17 mouse cellular contexts compared by ENCODE assay signal in the genomic region with DNA sequence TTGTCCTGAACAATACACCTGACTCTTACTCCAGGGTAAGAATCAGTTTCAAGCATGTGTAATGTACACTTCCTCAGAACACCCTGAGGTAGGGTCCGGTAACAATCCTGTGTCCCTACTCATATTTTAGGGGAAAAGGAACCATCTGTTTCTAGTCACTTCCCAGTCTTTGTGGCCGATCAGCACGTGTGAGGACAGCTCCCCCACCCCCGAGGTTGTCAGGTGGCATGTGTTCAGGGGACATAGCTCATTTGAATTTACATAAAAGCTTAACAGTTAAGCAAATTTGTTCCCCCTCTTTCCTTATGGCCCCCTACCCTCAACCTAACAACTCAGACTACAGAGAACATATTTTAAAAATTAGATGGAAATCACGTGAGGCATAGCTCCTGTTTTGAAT. TPM values are rescaled to one million over a fixed set of nuclear protein-coding genes. Genes with fewer than 3 reads are reported as not detected.
DNase-seq lines count a peak whose midpoint lies in the region; ATAC-seq and TF ChIP-seq lines count a peak whose summit lies in the region.
"Had no signal": no experiment of that assay in that cellular context is flagged by ENCODE, and none has a peak within 500 bp of the region (broad histone marks: within the 10 kb centered on the region; RNA-seq: fewer than 3 reads in every experiment).

No protein-coding gene starts in this region.

- TF ChIP-seq EP300 in liver, postnatal 0 days (IDR thresholded peaks at IDR 0.05; ENCODE audit: low read depth): no peak

- no peaks in the 10 kb centered on the region for H3K27me3 ChIP-seq in erythroblast, embryonic 14.5 days (ENCODE audit: control insufficient read depth)
- no peaks in the 10 kb centered on the region for H3K27me3 ChIP-seq in neural tube, embryonic 12.5 days (replicated peaks)
- H3K27me3 ChIP-seq in neural tube, embryonic 15.5 days (replicated peaks): no peaks in the 10 kb centered on the region
- H3K27me3 ChIP-seq in limb, embryonic 11.5 days (ENCODE audit: control insufficient read depth, insufficient read depth, low read length): no peaks in the 10 kb centered on the region
- H3K27me3 ChIP-seq in liver, postnatal 0 days (ENCODE audit: insufficient read depth, low read length): no peaks in the 10 kb centered on the region

- peak; percentile 29 for DNase-seq in limb, embryonic 11.5 days (ENCODE audit: low spot score)
- peak; percentile 41 for DNase-seq in liver, postnatal 0 days
- DNase-seq in urinary bladder, postnatal 36 days (ENCODE audit: low spot score in 2 of 2): no peak
- no peak for DNase-seq in cerebellum, postnatal 14 days
- DNase-seq: adrenal gland, postnatal 10 days; cerebellum, adult 9-10 months; embryo, embryonic 11 days; gastrocnemius, postnatal 36 days; kidney, adult 18-20 months; kidney, postnatal 14 days; thymus, postnatal 14 days had no signal

- no peak overlapping the region for H3K27ac ChIP-seq in neural tube, embryonic 12.5 days
- no peak overlapping the region for H3K27ac ChIP-seq in neural tube, embryonic 15.5 days (replicated peaks)
- no peak overlapping the region for H3K27ac ChIP-seq in limb, embryonic 11.5 days (replicated peaks; ENCODE audit: low read depth, low read length)
- H3K27ac ChIP-seq in liver, postnatal 0 days (ENCODE audit: low read depth): peak overlapping the region; percentile 97
- H3K27ac ChIP-seq: hindbrain, embryonic 14.5 days; midbrain, embryonic 15.5 days had no signal

- peaks cover 82% of the 10 kb centered on the region for H3K4me1 ChIP-seq in erythroblast, embryonic 14.5 days (ENCODE audit: control insufficient read depth)
- H3K4me1 ChIP-seq in neural tube, embryonic 12.5 days: peaks cover 22% of the 10 kb centered on the region
- peaks cover 37% of the 10 kb centered on the region for H3K4me1 ChIP-seq in neural tube, embryonic 15.5 days
- peaks cover 29% of the 10 kb centered on the region for H3K4me1 ChIP-seq in limb, embryonic 11.5 days (ENCODE audit: control insufficient read depth, insufficient read depth, low read length)
- H3K4me1 ChIP-seq in liver, postnatal 0 days (ENCODE audit: insufficient read depth): peaks cover 50% of the 10 kb centered on the region

- no peaks in the 10 kb centered on the region for H3K9me3 ChIP-seq in erythroblast, embryonic 14.5 days (ENCODE audit: control insufficient read depth, low read length)
- no peaks in the 10 kb centered on the region for H3K9me3 ChIP-seq in neural tube, embryonic 12.5 days
- no peaks in the 10 kb centered on the region for H3K9me3 ChIP-seq in neural tube, embryonic 15.5 days (replicated peaks)
- no peaks in the 10 kb centered on the region for H3K9me3 ChIP-seq in limb, embryonic 11.5 days (ENCODE audit: control insufficient read depth, low read length)
- H3K9me3 ChIP-seq in liver, postnatal 0 days (ENCODE audit: low read length): no peaks in the 10 kb centered on the region
- H3K9me3 ChIP-seq: midbrain, embryonic 15.5 days had no signal

- peak overlapping the region; percentile 85 for H3K4me3 ChIP-seq in erythroblast, embryonic 14.5 days (replicated peaks)
- no peak overlapping the region for H3K4me3 ChIP-seq in neural tube, embryonic 12.5 days
- no peak overlapping the region for H3K4me3 ChIP-seq in neural tube, embryonic 15.5 days (replicated peaks)
- no peak overlapping the region for H3K4me3 ChIP-seq in limb, embryonic 11.5 days (ENCODE audit: low read depth, low read length)
- peak overlapping the region; percentile 89 for H3K4me3 ChIP-seq in liver, postnatal 0 days (ENCODE audit: low read depth, low read length)
- H3K4me3 ChIP-seq: midbrain, embryonic 15.5 days had no signal

- H3K9ac ChIP-seq in neural tube, embryonic 12.5 days: no peak overlapping the region
- no peak overlapping the region for H3K9ac ChIP-seq in neural tube, embryonic 15.5 days (replicated peaks)
- no peak overlapping the region for H3K9ac ChIP-seq in limb, embryonic 11.5 days (ENCODE audit: low read length)
- peak overlapping the region; percentile 84 for H3K9ac ChIP-seq in liver, postnatal 0 days (replicated peaks)
- H3K9ac ChIP-seq: hindbrain, embryonic 14.5 days; midbrain, embryonic 15.5 days had no signal

- no peak for ATAC-seq in erythroblast, adult 5-6 weeks (replicated peaks; ENCODE audit: low FRiP score, poor library complexity, severe bottlenecking)
- no peak for ATAC-seq in neural tube, embryonic 12.5 days (ENCODE audit: low FRiP score, low read depth)
- ATAC-seq in neural tube, embryonic 15.5 days (ENCODE audit: low FRiP score): no peak
- ATAC-seq in limb, embryonic 11.5 days (ENCODE audit: insufficient number of reproducible peaks, low FRiP score, low TSS enrichment, low read depth): no peak
- no peak for ATAC-seq in liver, postnatal 0 days
- ATAC-seq: midbrain, embryonic 15.5 days had no signal

- peaks cover 82% of the 10 kb centered on the region for H3K36me3 ChIP-seq in erythroblast, embryonic 14.5 days (ENCODE audit: control insufficient read depth)
- no peaks in the 10 kb centered on the region for H3K36me3 ChIP-seq in neural tube, embryonic 12.5 days
- H3K36me3 ChIP-seq in neural tube, embryonic 15.5 days: no peaks in the 10 kb centered on the region
- H3K36me3 ChIP-seq in limb, embryonic 11.5 days (ENCODE audit: control insufficient read depth, insufficient read depth, low read length): no peaks in the 10 kb centered on the region
- peaks cover 36% of the 10 kb centered on the region for H3K36me3 ChIP-seq in liver, postnatal 0 days (replicated peaks; ENCODE audit: insufficient read depth, low read length)
- H3K36me3 ChIP-seq: midbrain, embryonic 15.5 days had no signal

- 0 out of 2 replicates have a peak overlapping the region, but pooled peaks have one; percentile 13 for H3K4me2 ChIP-seq in neural tube, embryonic 12.5 days (replicated peaks)
- no peak overlapping the region for H3K4me2 ChIP-seq in neural tube, embryonic 15.5 days
- no peak overlapping the region for H3K4me2 ChIP-seq in limb, embryonic 11.5 days (ENCODE audit: low read depth, severe bottlenecking)
- H3K4me2 ChIP-seq in liver, postnatal 0 days (ENCODE audit: low read depth, low read length): peak overlapping the region; percentile 74
- H3K4me2 ChIP-seq: midbrain, embryonic 15.5 days had no signal

- WGBS in neural tube, embryonic 12.5 days: 36% methylated on average over 5 of the region's 5 CpGs
- 33% methylated on average over 5 of the region's 5 CpGs for WGBS in neural tube, embryonic 15.5 days
- 33% methylated on average over 5 of the region's 5 CpGs for WGBS in limb, embryonic 11.5 days
- 38% methylated on average over 5 of the region's 5 CpGs for WGBS in liver, postnatal 0 days (ENCODE audit: insufficient replicate concordance)

- TF ChIP-seq CTCF in liver, postnatal 0 days (IDR thresholded peaks at IDR 0.05; ENCODE audit: low read depth): no peak

RNA-seq across cellular contexts. Expression of a gene that starts 3.8 kb away (rescaled TPM):
- 184 and 248 TPM in 2 replicates for polyA plus RNA-seq in erythroblast, embryonic 14.5 days (2012)
- 321 and 423 TPM in 2 replicates for total RNA-seq in erythroblast, adult 5-6 weeks (2015; ENCODE audit: low replicate concordance)
- total RNA-seq in erythroblast, adult 5-6 weeks (2017; ENCODE audit: low replicate concordance): 386 and 450 TPM in 2 replicates
- polyA plus RNA-seq in neural tube, embryonic 12.5 days (2016; fragmentation: Nextera tagmentation; extraction: Ambion mirVana): 8.7 and 9.4 TPM in 2 replicates
- polyA plus RNA-seq in neural tube, embryonic 15.5 days (2015; fragmentation: Nextera tagmentation; extraction: Ambion mirVana): 2.4 and 4.3 TPM in 2 replicates
- 16.8 and 17.0 TPM in 2 replicates for polyA plus RNA-seq in limb, embryonic 11.5 days (2014; fragmentation: Nextera tagmentation; extraction: Ambion mirVana)
- polyA plus RNA-seq in liver, postnatal 0 days (2015; fragmentation: Nextera tagmentation; extraction: Ambion mirVana): 60.1 and 61.8 TPM in 2 replicates

RNA-seq across cellular contexts. Expression of a gene that starts 30.6 kb away (rescaled TPM):
- polyA plus RNA-seq in erythroblast, embryonic 14.5 days (2012): 1.3 and 1.4 TPM in 2 replicates
- total RNA-seq in erythroblast, adult 5-6 weeks (2015; ENCODE audit: low replicate concordance): 33.8 and 39.3 TPM in 2 replicates
- total RNA-seq in erythroblast, adult 5-6 weeks (2017; ENCODE audit: low replicate concordance): 41.5 and 65.5 TPM in 2 replicates
- 69.8 and 72.4 TPM in 2 replicates for polyA plus RNA-seq in neural tube, embryonic 12.5 days (2016; fragmentation: Nextera tagmentation; extraction: Ambion mirVana)
- polyA plus RNA-seq in neural tube, embryonic 15.5 days (2015; fragmentation: Nextera tagmentation; extraction: Ambion mirVana): 56.8 and 63.6 TPM in 2 replicates
- polyA plus RNA-seq in limb, embryonic 11.5 days (2014; fragmentation: Nextera tagmentation; extraction: Ambion mirVana): 80.4 and 84.7 TPM in 2 replicates
- polyA plus RNA-seq in liver, postnatal 0 days (2015; fragmentation: Nextera tagmentation; extraction: Ambion mirVana): 16.8 and 19.4 TPM in 2 replicates

RNA-seq across cellular contexts. Expression of a gene that starts 43.8 kb away (rescaled TPM):
- polyA plus RNA-seq in erythroblast, embryonic 14.5 days (2012): 0.78 and 0.98 TPM in 2 replicates
- 20.8 and 23.0 TPM in 2 replicates for total RNA-seq in erythroblast, adult 5-6 weeks (2015; ENCODE audit: low replicate concordance)
- 31.4 and 40.6 TPM in 2 replicates for total RNA-seq in erythroblast, adult 5-6 weeks (2017; ENCODE audit: low replicate concordance)
- polyA plus RNA-seq in neural tube, embryonic 12.5 days (2016; fragmentation: Nextera tagmentation; extraction: Ambion mirVana): 127 and 129 TPM in 2 replicates
- polyA plus RNA-seq in neural tube, embryonic 15.5 days (2015; fragmentation: Nextera tagmentation; extraction: Ambion mirVana): 129 and 144 TPM in 2 replicates
- polyA plus RNA-seq in limb, embryonic 11.5 days (2014; fragmentation: Nextera tagmentation; extraction: Ambion mirVana): 133 and 141 TPM in 2 replicates
- polyA plus RNA-seq in liver, postnatal 0 days (2015; fragmentation: Nextera tagmentation; extraction: Ambion mirVana): 38.4 and 40.1 TPM in 2 replicates

Comparison
In these comparisons a context has a peak if more than half of its experiments do, and no peak if none do; other contexts are left out.
1. H3K4me2 ChIP-seq: peak in neural tube, embryonic 12.5 days (single experiment) and liver, postnatal 0 days (single experiment); none in neural tube, embryonic 15.5 days (single experiment) and limb, embryonic 11.5 days (single experiment).
2. H3K4me3 ChIP-seq: peak in erythroblast, embryonic 14.5 days (single experiment) and liver, postnatal 0 days (single experiment); none in neural tube, embryonic 12.5 days (single experiment), neural tube, embryonic 15.5 days (single experiment) and limb, embryonic 11.5 days (single experiment).
3. DNase-seq: peak in limb, embryonic 11.5 days (single experiment) and liver, postnatal 0 days (single experiment); none in urinary bladder, postnatal 36 days (0 of 2) and cerebellum, postnatal 14 days (0 of 2).
4. RNA of a gene that starts 43.8 kb away (polyA plus RNA-seq): 129 to 144 TPM in neural tube, embryonic 15.5 days, 133 to 141 TPM in limb, embryonic 11.5 days, 127 to 129 TPM in neural tube, embryonic 12.5 days and 38.4 to 40.1 TPM in liver, postnatal 0 days; 0.78 to 0.98 TPM in erythroblast, embryonic 14.5 days; every median in the first group is over 10 times any median in the second.